Mouse (Mus musculus) E14TG2a.4 (cell line): Measurements from ENCODE around the gene Spint2.
"Not testable (repeated sequence)": the region's sequence is repeated elsewhere in the genome, so short reads cannot be mapped to it uniquely, and the experiment has no call there.

Experiments
- H3K27me3 ChIP-seq: 2 replicates; pipeline ENCODE4 v1.6.1; 2014; ENCODE audit warnings: low read length, control low read depth; ENCODE audit not compliant: insufficient read depth
- H3K36me3 ChIP-seq: 2 replicates; pipeline ENCODE4 v1.6.1; 2014; ENCODE audit warnings: low read length, control low read depth; ENCODE audit not compliant: insufficient read depth
- H3K4me1 ChIP-seq: replicated peaks from 2 replicates; pipeline ENCODE4 v1.6.1; 2014; ENCODE audit warnings: low read depth, low read length, control low read depth
- H3K4me3 ChIP-seq: replicated peaks from 2 replicates; pipeline ENCODE4 v1.5.1; 2014; ENCODE audit warnings: mild to moderate bottlenecking, low read length
- H3K9me3 ChIP-seq: 2 replicates; pipeline ENCODE4 v1.6.1; 2014; ENCODE audit warnings: low read length, control low read depth
- CTCF ChIP-seq: conservative IDR thresholded peaks from 2 replicates; pipeline ENCODE4 v1.5.1; 2014; ENCODE audit warnings: low read length
- NANOG ChIP-seq: IDR thresholded peaks from 2 replicates; pipeline ENCODE4 v1.6.1; 2014; ENCODE audit warnings: borderline replicate concordance, low read length, mixed read lengths
- POU5F1 ChIP-seq: IDR thresholded peaks from 2 replicates; pipeline ENCODE4 v1.6.1; 2014; ENCODE audit warnings: low read length, borderline replicate concordance

The Spint2 gene

DNA sequence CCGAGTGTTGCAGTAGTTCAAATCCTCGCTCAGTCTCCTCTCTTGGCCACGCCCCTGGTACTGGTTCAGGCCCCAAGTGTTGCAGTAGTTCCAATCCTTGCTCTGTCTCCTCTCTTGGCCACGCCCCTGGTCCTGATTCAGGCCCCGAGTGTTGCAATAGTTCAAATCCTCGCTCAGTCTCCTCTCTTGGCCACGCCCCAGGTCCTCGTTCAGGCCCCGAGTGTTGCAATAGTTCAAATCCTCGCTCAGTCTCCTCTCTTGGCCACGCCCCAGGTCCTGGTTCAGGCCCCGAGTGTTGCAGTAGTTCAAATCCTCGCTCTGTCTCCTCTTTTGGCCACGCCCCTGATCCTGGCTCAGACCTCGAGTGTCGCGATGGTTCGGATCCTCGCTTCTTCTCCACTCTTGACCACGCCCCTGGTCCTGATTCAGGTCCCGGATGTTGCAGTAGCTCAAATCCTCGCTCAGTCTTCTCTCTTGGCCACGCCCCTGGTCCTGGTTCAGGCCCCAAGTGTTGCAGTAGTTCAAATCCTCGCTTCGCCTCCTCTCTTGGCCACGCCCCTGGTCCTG is 69.4 kb downstream of the Spint2 start:
- no peaks in the 10 kb centered on the region for H3K36me3 ChIP-seq
- H3K4me3 ChIP-seq, result peak overlapping the region; percentile 67
- H3K27me3 ChIP-seq, result no peaks in the 10 kb centered on the region
- TF ChIP-seq CTCF (no peak), NANOG (no peak), POU5F1 (no peak)
- H3K4me1 ChIP-seq, result peaks cover 24% of the 10 kb centered on the region
- H3K9me3 ChIP-seq, result peaks cover 23% of the 10 kb centered on the region

DNA sequence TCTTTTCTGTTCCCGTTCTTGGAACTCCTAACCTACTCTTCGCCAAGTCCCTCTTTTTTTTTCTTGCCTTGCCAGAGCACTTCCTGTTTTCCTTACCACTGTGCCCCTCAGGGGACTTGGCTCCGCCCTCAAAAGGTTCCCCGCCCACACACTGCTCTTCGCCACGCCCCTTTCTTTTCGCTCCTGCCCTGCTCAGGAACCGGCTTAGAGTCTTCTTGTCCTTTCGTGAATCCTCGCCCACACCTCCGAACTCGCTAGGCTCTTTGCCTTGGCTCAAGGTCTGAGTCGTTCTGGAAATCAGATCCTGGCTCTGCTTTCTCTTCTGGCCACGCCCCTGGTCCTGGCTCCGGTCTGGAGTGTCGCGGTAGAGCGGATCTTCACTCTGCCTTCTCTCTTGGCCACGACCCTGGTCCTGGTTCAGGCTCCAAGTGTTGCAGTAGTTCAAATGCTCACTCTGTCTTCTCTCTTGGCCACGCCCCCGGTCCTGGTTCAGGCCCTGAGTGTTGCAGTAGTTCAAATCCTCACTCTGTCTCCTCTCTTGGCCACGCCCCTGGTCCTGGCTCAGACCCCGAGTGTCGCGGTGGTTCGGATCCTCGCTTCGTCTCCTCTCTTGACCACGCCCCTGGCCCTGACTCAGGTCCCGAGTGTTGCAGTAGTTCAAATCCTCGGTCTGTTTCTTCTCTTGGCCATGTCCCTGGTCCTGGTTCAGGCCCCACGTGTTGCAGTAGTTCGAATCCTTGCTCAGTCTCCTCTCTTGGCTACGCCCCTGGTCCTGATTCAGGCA is 70.1 kb downstream of the Spint2 start:
- peaks cover 17% of the 10 kb centered on the region for H3K9me3 ChIP-seq
- H3K36me3 ChIP-seq, result no peaks in the 10 kb centered on the region
- TF ChIP-seq POU5F1 (no peak), NANOG (no peak), CTCF (no peak)
- no peaks in the 10 kb centered on the region for H3K27me3 ChIP-seq
- peaks cover 24% of the 10 kb centered on the region for H3K4me1 ChIP-seq
- H3K4me3 ChIP-seq, result peak overlapping the region; percentile 67

DNA sequence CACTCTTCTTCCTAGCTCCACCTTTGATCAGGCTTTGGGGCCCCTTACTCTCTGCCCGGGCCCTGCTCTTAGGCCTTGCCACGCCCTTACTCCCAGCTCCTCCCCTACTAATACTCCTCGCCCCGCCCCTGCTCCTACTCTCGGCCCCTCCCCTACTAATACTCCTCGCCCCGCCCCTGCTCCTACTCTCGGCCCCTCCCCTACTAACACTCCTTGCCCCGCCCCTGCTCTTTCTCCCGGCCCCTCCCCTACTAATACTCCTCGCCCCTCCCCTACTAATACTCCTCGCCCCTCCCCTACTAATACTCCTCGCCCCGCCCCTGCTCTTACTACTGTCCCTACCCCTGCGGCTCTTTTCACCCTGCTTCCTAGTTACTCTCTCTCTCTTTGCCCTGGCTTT is 70.7 kb downstream of the Spint2 start:
- not testable (repeated sequence) for H3K27me3 ChIP-seq, H3K36me3 ChIP-seq
- peaks cover 11% of the 10 kb centered on the region for H3K9me3 ChIP-seq
- H3K4me1 ChIP-seq, result peaks cover 24% of the 10 kb centered on the region
- peak overlapping the region; percentile 67 for H3K4me3 ChIP-seq
